Mouse (Mus musculus): ENCODE data around the gene Col4a3bp. TPM values are rescaled to one million over a fixed set of nuclear protein-coding genes. Genes with fewer than 3 reads are reported as not detected.
A peak's percentile ranks its signal among the peaks of the same experiment; 100 is the strongest.

Col4a3bp gene
- polyA plus RNA-seq, 1 experiment from 2014 or later = 7.3 TPM

- Histone ChIP-seq H3K9me3 (no peaks in the 10 kb centered on the region), H3K27me3 (replicated peaks; ENCODE audit: low read depth, poor library complexity, severe bottlenecking) (no peaks in the 10 kb centered on the region), H3K36me3 (replicated peaks) (0 out of 2 replicates have a peak, but pooled peaks cover 5% of the 10 kb centered on the region), H3K4me1 (peaks cover 16% of the 10 kb centered on the region), H3K27ac (replicated peaks) (no peak overlapping the region), H3K4me3 (no peak overlapping the region; the same call in 1 of the 2 replicates)
- DNase-seq (ENCODE audit: low spot score) = no peak
- WGBS = 69% methylated on average over 2 of the region's 2 CpGs
These were observed 2.1 kb downstream of the Col4a3bp start for GRCm38 (mm10) chr13:96544506-96544905.

GRCm38 (mm10) chr13:96547250-96547649, 4.8 kb downstream of the Col4a3bp start:
- no peak for DNase-seq (ENCODE audit: low spot score)
- H3K4me1 ChIP-seq = peaks cover 9% of the 10 kb centered on the region
- H3K27me3 ChIP-seq (replicated peaks; ENCODE audit: low read depth, poor library complexity, severe bottlenecking) = no peaks in the 10 kb centered on the region
- 87% methylated on average over 1 of the region's 1 CpGs for WGBS
- 0 out of 2 replicates have a peak, but pooled peaks cover 7% of the 10 kb centered on the region for H3K36me3 ChIP-seq (replicated peaks)
- no peaks in the 10 kb centered on the region for H3K9me3 ChIP-seq
- no peak overlapping the region for H3K4me3 ChIP-seq
- H3K27ac ChIP-seq (replicated peaks) = no peak overlapping the region

GRCm38 (mm10) chr13:96547941-96548340, 5.5 kb downstream of the Col4a3bp start:
- Histone ChIP-seq H3K27me3 (replicated peaks; ENCODE audit: low read depth, poor library complexity, severe bottlenecking) (no peaks in the 10 kb centered on the region), H3K4me1 (peaks cover 9% of the 10 kb centered on the region), H3K27ac (replicated peaks) (no peak overlapping the region), H3K36me3 (replicated peaks) (0 out of 2 replicates have a peak, but pooled peaks cover 7% of the 10 kb centered on the region), H3K9me3 (no peaks in the 10 kb centered on the region), H3K4me3 (no peak overlapping the region)
- DNase-seq (ENCODE audit: low spot score) = no peak
- WGBS = 77% methylated on average over 4 of the region's 4 CpGs

GRCm38 (mm10) chr13:96555099-96555498, 12.7 kb downstream of the Col4a3bp start:
- H3K9me3 ChIP-seq = no peaks in the 10 kb centered on the region
- WGBS = 97% methylated on average over 3 of the region's 3 CpGs
- H3K27me3 ChIP-seq (replicated peaks; ENCODE audit: low read depth, poor library complexity, severe bottlenecking) = no peaks in the 10 kb centered on the region
- DNase-seq (ENCODE audit: low spot score) = no peak
- 0 out of 2 replicates have a peak, but pooled peaks cover 12% of the 10 kb centered on the region for H3K36me3 ChIP-seq (replicated peaks)
- peaks cover 4% of the 10 kb centered on the region; the same call in 1 of the 2 replicates for H3K4me1 ChIP-seq
- H3K27ac ChIP-seq (replicated peaks) = no peak overlapping the region
- no peak overlapping the region for H3K4me3 ChIP-seq

GRCm38 (mm10) chr13:96567977-96568376, 25.6 kb downstream of the Col4a3bp start:
- no peaks in the 10 kb centered on the region for H3K27me3 ChIP-seq (replicated peaks; ENCODE audit: low read depth, poor library complexity, severe bottlenecking)
- no peaks in the 10 kb centered on the region for H3K9me3 ChIP-seq
- H3K27ac ChIP-seq (replicated peaks) = no peak overlapping the region
- no peak overlapping the region for H3K4me3 ChIP-seq
- no peak for DNase-seq (ENCODE audit: low spot score)
- peaks cover 25% of the 10 kb centered on the region for H3K4me1 ChIP-seq
- WGBS = 70% methylated on average over 6 of the region's 6 CpGs
- H3K36me3 ChIP-seq (replicated peaks) = peaks cover 11% of the 10 kb centered on the region

GRCm38 (mm10) chr13:96570313-96571015, 28.0 kb downstream of the Col4a3bp start:
- Histone ChIP-seq H3K36me3 (replicated peaks) (peaks cover 15% of the 10 kb centered on the region), H3K27me3 (replicated peaks; ENCODE audit: low read depth, poor library complexity, severe bottlenecking) (no peaks in the 10 kb centered on the region), H3K4me1 (peaks cover 25% of the 10 kb centered on the region), H3K27ac (replicated peaks) (peak overlapping the region; percentile 27; the same call in 1 of the 2 replicates), H3K4me3 (no peak overlapping the region), H3K9me3 (no peaks in the 10 kb centered on the region)
- WGBS = 54% methylated on average over 10 of the region's 10 CpGs
- no peak for DNase-seq (ENCODE audit: low spot score)

GRCm38 (mm10) chr13:96571016-96571361, 28.6 kb downstream of the Col4a3bp start:
- Histone ChIP-seq H3K27me3 (replicated peaks; ENCODE audit: low read depth, poor library complexity, severe bottlenecking) (no peaks in the 10 kb centered on the region), H3K27ac (replicated peaks) (peak overlapping the region; percentile 27; the same call in 1 of the 2 replicates), H3K9me3 (no peaks in the 10 kb centered on the region), H3K4me1 (peaks cover 25% of the 10 kb centered on the region), H3K36me3 (replicated peaks) (peaks cover 18% of the 10 kb centered on the region), H3K4me3 (no peak overlapping the region)
- DNase-seq (ENCODE audit: low spot score) = no peak
- 63% methylated on average over 6 of the region's 6 CpGs for WGBS

- Histone ChIP-seq H3K36me3 (replicated peaks) (peaks cover 18% of the 10 kb centered on the region), H3K4me1 (peaks cover 13% of the 10 kb centered on the region), H3K27ac (replicated peaks) (no peak overlapping the region), H3K27me3 (replicated peaks; ENCODE audit: low read depth, poor library complexity, severe bottlenecking) (no peaks in the 10 kb centered on the region), H3K9me3 (no peaks in the 10 kb centered on the region), H3K4me3 (no peak overlapping the region)
- 85% methylated on average over 2 of the region's 2 CpGs for WGBS
- DNase-seq (ENCODE audit: low spot score) = no peak
These were observed 31.8 kb downstream of the Col4a3bp start for GRCm38 (mm10) chr13:96574170-96574569.

GRCm38 (mm10) chr13:96579104-96579503, 36.7 kb downstream of the Col4a3bp start:
- peaks cover 15% of the 10 kb centered on the region for H3K4me1 ChIP-seq
- peaks cover 3% of the 10 kb centered on the region; the same call in 1 of the 2 replicates for H3K36me3 ChIP-seq (replicated peaks)
- no peaks in the 10 kb centered on the region for H3K27me3 ChIP-seq (replicated peaks; ENCODE audit: low read depth, poor library complexity, severe bottlenecking)
- WGBS = 62% methylated on average over 2 of the region's 2 CpGs
- H3K27ac ChIP-seq (replicated peaks) = no peak overlapping the region
- H3K9me3 ChIP-seq = no peaks in the 10 kb centered on the region
- DNase-seq (ENCODE audit: low spot score) = no peak
- no peak overlapping the region for H3K4me3 ChIP-seq

- Histone ChIP-seq H3K4me1 (peaks cover 15% of the 10 kb centered on the region), H3K36me3 (replicated peaks) (peaks cover 3% of the 10 kb centered on the region; the same call in 1 of the 2 replicates), H3K27me3 (replicated peaks; ENCODE audit: low read depth, poor library complexity, severe bottlenecking) (no peaks in the 10 kb centered on the region), H3K4me3 (no peak overlapping the region), H3K9me3 (no peaks in the 10 kb centered on the region), H3K27ac (replicated peaks) (peak overlapping the region; percentile 54)
- WGBS = 66% methylated on average over 1 of the region's 1 CpGs
- no peak for DNase-seq (ENCODE audit: low spot score)
These were observed 37.6 kb downstream of the Col4a3bp start for GRCm38 (mm10) chr13:96579979-96580378.

- H3K27me3 ChIP-seq (replicated peaks; ENCODE audit: low read depth, poor library complexity, severe bottlenecking) = no peaks in the 10 kb centered on the region
- WGBS = 95% methylated on average over 2 of the region's 2 CpGs
- DNase-seq (ENCODE audit: low spot score) = no peak
These were observed 41.8 kb downstream of the Col4a3bp start for GRCm38 (mm10) chr13:96584201-96584600.

GRCm38 (mm10) chr13:96586540-96586939, 44.1 kb downstream of the Col4a3bp start:
- 94% methylated on average over 5 of the region's 5 CpGs for WGBS
- no peaks in the 10 kb centered on the region for H3K36me3 ChIP-seq (replicated peaks)
- DNase-seq (ENCODE audit: low spot score) = no peak
- no peak overlapping the region for H3K4me3 ChIP-seq
- no peaks in the 10 kb centered on the region for H3K9me3 ChIP-seq
- no peaks in the 10 kb centered on the region for H3K27me3 ChIP-seq (replicated peaks; ENCODE audit: low read depth, poor library complexity, severe bottlenecking)
- no peak overlapping the region for H3K27ac ChIP-seq (replicated peaks)
- H3K4me1 ChIP-seq = 0 out of 2 replicates have a peak, but pooled peaks cover 3% of the 10 kb centered on the region

More at GRCm38 (mm10) chr13:96584201-96584600, 41.8 kb downstream of the Col4a3bp start:
- Histone ChIP-seq H3K36me3 (replicated peaks) (no peaks in the 10 kb centered on the region), H3K4me3 (no peak overlapping the region), H3K27ac (replicated peaks) (no peak overlapping the region), H3K9me3 (no peaks in the 10 kb centered on the region), H3K4me1 (peaks cover 13% of the 10 kb centered on the region)

GRCm38 (mm10) chr13:96588642-96589041, 46.2 kb downstream of the Col4a3bp start:
- WGBS = 66% methylated on average over 1 of the region's 1 CpGs
- Histone ChIP-seq H3K4me3 (no peak overlapping the region), H3K27me3 (replicated peaks; ENCODE audit: low read depth, poor library complexity, severe bottlenecking) (no peaks in the 10 kb centered on the region), H3K27ac (replicated peaks) (no peak overlapping the region), H3K4me1 (0 out of 2 replicates have a peak, but pooled peaks cover 3% of the 10 kb centered on the region), H3K9me3 (no peaks in the 10 kb centered on the region), H3K36me3 (replicated peaks) (no peaks in the 10 kb centered on the region)
- no peak for DNase-seq (ENCODE audit: low spot score)
